Mouse (Mus musculus) testis, adult 2 months (tissue): ENCODE results near the gene Hyal2.

ENCODE experiments used
- CTCF ChIP-seq: fragments of 200-500 bp; IDR thresholded peaks from 2 replicates; pipeline ENCODE4 v1.5.1; 2012; ENCODE audit warnings: low read depth, mild to moderate bottlenecking, inconsistent platforms, low read length, moderate library complexity; ENCODE audit not compliant: control insufficient read depth, insufficient read depth, insufficient replicate concordance
- POLR2A ChIP-seq: fragments of 200-500 bp; IDR thresholded peaks from 2 replicates; pipeline ENCODE4 v1.6.1; 2012; ENCODE audit warnings: low read depth, mild to moderate bottlenecking, inconsistent platforms, low read length, moderate library complexity; ENCODE audit not compliant: control insufficient read depth

DNA sequence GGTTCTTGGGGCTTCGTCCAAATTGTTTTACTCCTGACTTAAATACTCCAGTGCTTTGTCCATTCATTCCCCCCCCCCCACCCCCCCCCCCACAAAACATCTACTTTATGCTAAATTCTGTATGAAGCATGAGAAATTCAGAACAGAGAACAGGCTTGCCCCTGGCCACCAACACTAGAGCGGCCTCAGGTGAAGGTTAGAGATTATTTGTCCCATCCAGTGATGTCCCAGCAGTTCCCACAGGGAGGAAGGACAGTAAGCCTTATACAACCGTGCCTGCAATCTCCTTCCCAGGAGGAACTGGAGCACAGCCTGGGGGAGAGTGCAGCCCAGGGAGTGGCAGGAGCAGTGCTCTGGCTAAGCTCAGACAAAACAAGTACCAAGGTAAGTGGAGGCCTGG, 10.8 kb downstream of the Hyal2 start, which contains the start of gene Naa80:
- TF ChIP-seq CTCF (no peak), POLR2A (no peak)
